Mouse (Mus musculus) activated CD4-positive, CD25-positive, alpha-beta regulatory T cell, adult 4 months (primary cell): ENCODE data around the gene Ooep. TPM values are rescaled to one million over a fixed set of nuclear protein-coding genes. Genes with fewer than 3 reads are reported as not detected.

Source experiments
- polyA plus RNA-seq, 2 experiments: library from polyadenylated mRNA; unstranded; fragments of 100-300 nt; shearing (Covaris generic); gene quantifications; one replicate each; pipeline ENCODE4 v1.2.1; 2017

Ooep gene
- polyA plus RNA-seq, 2 experiments from 2014 or later = 0.16 TPM; not detected in 1

Other genes with a start within 250 kb of the Ooep start
- gene Gsta4, start 196.0 kb downstream of the Ooep start, polyA plus RNA-seq = 10 to 100 TPM; 22.3 to 23.5 TPM
- not detected for gene Gsta1, start 148.1 kb downstream of the Ooep start, polyA plus RNA-seq
- not detected for gene Gm3776, start 121.6 kb downstream of the Ooep start, polyA plus RNA-seq
- not detected for gene Gm10639, start 88.8 kb downstream of the Ooep start, polyA plus RNA-seq
- not detected for gene Omt2a, start 63.9 kb downstream of the Ooep start, polyA plus RNA-seq
- not detected for gene Omt2b, start 51.1 kb downstream of the Ooep start, polyA plus RNA-seq
- not detected for gene Gsta2, start 22.9 kb downstream of the Ooep start, polyA plus RNA-seq
- gene Dppa5a, start 10.5 kb downstream of the Ooep start, polyA plus RNA-seq = not detected
- gene Ddx43, start 17.1 kb upstream of the Ooep start, polyA plus RNA-seq = 1 to 10 TPM; 2.7 to 3.1 TPM
- 1 to 10 TPM; 2.6 to 3.4 TPM for gene Cgas, start 64.5 kb upstream of the Ooep start, polyA plus RNA-seq
- gene Mto1, start 69.5 kb upstream of the Ooep start, polyA plus RNA-seq = 10 to 100 TPM; 11.6 to 14.8 TPM
- not detected for gene Gm17324, start 70.1 kb upstream of the Ooep start, polyA plus RNA-seq
- over 10,000 TPM; 10,605 to 11,851 TPM for gene Eef1a1, start 110.4 kb upstream of the Ooep start, polyA plus RNA-seq
- 10 to 100 TPM in 1 of 2 experiments, 1 to 10 TPM in 1; 9.3 to 11.3 TPM for gene Slc17a5, start 209.3 kb upstream of the Ooep start, polyA plus RNA-seq
- gene Cd109, start 236.8 kb upstream of the Ooep start, polyA plus RNA-seq = under 1 TPM in 1 of 2 experiments, not detected in 1; 0.13 TPM